Mouse (Mus musculus) hindbrain, embryonic 15.5 days (tissue): Measurements from ENCODE around the gene Trim80. TPM values are rescaled to one million over a fixed set of nuclear protein-coding genes. Genes with fewer than 3 reads are reported as not detected.
"Not testable (repeated sequence)": the region's sequence is repeated elsewhere in the genome, so short reads cannot be mapped to it uniquely, and the experiment has no call there.

Experiments
- ATAC-seq: fragments of 200-750 bp; cut with Nextera tagmentation; 2 replicates; pipeline ENCODE4 v1.8.0; 2017; ENCODE audit warnings: low read depth, moderate number of reproducible peaks, moderate TSS enrichment; ENCODE audit not compliant: low FRiP score
- H3K27ac ChIP-seq: fragments of 300-500 bp; sonication (generic); replicated peaks from 2 replicates; pipeline ENCODE4 v1.5.1; 2015; ENCODE audit warnings: mild to moderate bottlenecking, inconsistent platforms
- H3K27me3 ChIP-seq: fragments of 300-500 bp; sonication (generic); 2 replicates; pipeline ENCODE4 v1.6.1; 2015; ENCODE audit warnings: control low read depth, inconsistent platforms
- H3K36me3 ChIP-seq: fragments of 300-500 bp; sonication (generic); 2 replicates; pipeline ENCODE4 v1.6.1; 2015; ENCODE audit warnings: control low read depth, inconsistent platforms
- H3K4me1 ChIP-seq: fragments of 300-500 bp; sonication (generic); replicated peaks from 2 replicates; pipeline ENCODE4 v1.6.1; 2015; ENCODE audit warnings: control low read depth, inconsistent platforms
- H3K4me2 ChIP-seq: fragments of 300-500 bp; sonication (generic); 2 replicates; pipeline ENCODE4 v1.6.1; 2015; ENCODE audit warnings: moderate library complexity, mild to moderate bottlenecking, inconsistent platforms
- H3K4me3 ChIP-seq: fragments of 300-500 bp; sonication (generic); 2 replicates; pipeline ENCODE4 v1.5.1; 2015; ENCODE audit warnings: mild to moderate bottlenecking, inconsistent platforms
- H3K9ac ChIP-seq: fragments of 300-500 bp; sonication (generic); 2 replicates; pipeline ENCODE4 v1.6.1; 2015; ENCODE audit warnings: inconsistent platforms
- H3K9me3 ChIP-seq: fragments of 300-500 bp; sonication (generic); 2 replicates; pipeline ENCODE4 v1.6.1; 2016; ENCODE audit warnings: control low read depth, inconsistent platforms
- WGBS: fragments of 180-500 bp; shearing (Covaris S2); methylation state at CpG from one replicate; pipeline ENCODE4 v1.1.7; 2015; 5-methylcytosine and 5-hydroxymethylcytosine counted together
- microRNA-seq: library from miRNA; unstranded; fragments of <30 nt; microRNA quantifications from one replicate; pipeline ENCODE4, GENCODE M21; 2016
- polyA plus RNA-seq: library from polyadenylated mRNA; unstranded; fragments of >200 nt; fragmentation: Nextera tagmentation; extraction: Ambion mirVana; gene quantifications from 2 replicates; pipeline ENCODE4 v1.2.1, GENCODE M21; 2015

Trim80 gene
- polyA plus RNA-seq, 1 experiment from 2014 or later = not detected

GRCm38 (mm10) chr11:115490441-115491355, 50.4 kb downstream of the Trim80 start:
- peak overlapping the region; percentile 71 for H3K4me3 ChIP-seq
- H3K9me3 ChIP-seq = no peaks in the 10 kb centered on the region
- H3K36me3 ChIP-seq = peaks cover 14% of the 10 kb centered on the region
- WGBS = 22% methylated on average over 25 of the region's 25 CpGs
- H3K27me3 ChIP-seq = no peaks in the 10 kb centered on the region
- peak overlapping the region; percentile 88 for H3K4me2 ChIP-seq
- peaks cover 22% of the 10 kb centered on the region for H3K4me1 ChIP-seq
- H3K9ac ChIP-seq = peak overlapping the region; percentile 76
- ATAC-seq = peak; percentile 62
- peak overlapping the region; percentile 91 for H3K27ac ChIP-seq

DNA sequence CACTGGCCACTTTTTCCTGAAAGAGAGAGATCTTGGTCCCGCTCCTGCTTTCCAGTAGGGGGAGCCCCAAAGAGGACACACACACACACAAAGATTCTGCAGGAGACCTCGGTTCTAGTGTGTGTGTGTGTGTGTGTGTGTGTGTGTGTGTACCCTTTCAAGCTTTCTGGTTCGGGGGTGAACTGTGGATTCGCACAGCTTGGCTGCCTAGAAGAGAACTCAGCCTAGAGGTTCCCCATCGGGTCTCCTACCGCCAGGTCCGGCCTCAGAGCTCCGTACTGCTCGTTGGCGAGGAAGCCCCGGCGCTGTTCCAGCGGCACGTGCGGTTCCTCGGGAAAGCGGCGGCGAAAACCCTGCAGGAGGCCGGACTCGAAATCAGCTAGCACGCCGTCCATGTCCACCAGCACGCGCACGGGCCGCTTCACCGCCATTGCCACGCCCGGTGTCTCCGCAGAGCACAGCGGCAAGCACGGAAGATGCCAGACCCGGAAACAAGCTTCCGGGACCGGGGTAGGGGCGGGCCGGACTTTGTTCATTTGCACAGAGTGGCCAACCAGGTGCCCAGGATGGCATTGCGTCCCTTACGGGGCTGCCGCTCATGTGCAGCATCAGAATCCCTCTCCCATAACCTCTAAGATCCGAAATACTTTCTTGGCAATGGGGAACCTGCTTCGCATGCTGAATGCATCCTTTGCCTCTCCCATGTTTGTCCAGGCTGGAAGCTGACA, 51.2 kb downstream of the Trim80 start, which contains the start of gene Nt5c:
Gene Nt5c (minus strand): TSS at position 507 of the 728 bp plus-strand sequence.
- Histone ChIP-seq H3K4me3 (peak within 1 kb of the TSS; percentile 71), H3K9ac (peak within 1 kb of the TSS; percentile 76), H3K4me2 (peak within 1 kb of the TSS; percentile 88), H3K27ac (peak within 1 kb of the TSS; percentile 91), H3K9me3 (no peaks in the 10 kb centered on the region), H3K27me3 (no peaks in the 10 kb centered on the region), H3K4me1 (peaks cover 22% of the 10 kb centered on the region), H3K36me3 (peaks cover 14% of the 10 kb centered on the region)
- WGBS = under 1% methylated on average over 43 of the region's 43 CpGs
- ATAC-seq = peak; percentile 91

DNA sequence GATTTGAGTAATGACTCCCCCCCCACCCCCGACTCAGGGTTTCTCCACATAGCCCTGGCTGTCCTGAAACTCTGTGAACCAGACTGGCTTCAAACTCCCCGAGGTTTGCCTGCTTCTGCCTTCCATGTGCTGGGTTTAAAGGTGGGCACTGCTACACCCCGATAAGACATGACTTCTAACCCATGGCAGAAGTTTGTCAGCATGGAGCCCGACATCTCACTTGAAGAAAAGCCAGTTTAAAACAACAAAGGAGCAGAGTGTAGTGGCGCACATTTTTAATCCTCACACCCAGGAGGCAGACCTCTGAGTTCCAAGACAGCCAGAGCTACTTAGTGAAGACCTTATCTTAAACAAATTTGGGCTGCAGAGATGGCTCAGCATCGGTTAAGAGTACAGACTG, 52.0 kb downstream of the Trim80 start:
- H3K36me3 ChIP-seq = peaks cover 20% of the 10 kb centered on the region
- H3K9ac ChIP-seq = peak overlapping the region; percentile 76
- no peaks in the 10 kb centered on the region for H3K27me3 ChIP-seq
- H3K9me3 ChIP-seq = no peaks in the 10 kb centered on the region
- ATAC-seq = no peak
- peaks cover 22% of the 10 kb centered on the region for H3K4me1 ChIP-seq
- WGBS = 35% methylated on average over 6 of the region's 6 CpGs
- H3K27ac ChIP-seq = 0 out of 2 replicates have a peak overlapping the region, but pooled peaks have one; percentile 91
- H3K4me2 ChIP-seq = peak overlapping the region; percentile 88
- peak overlapping the region; percentile 71 for H3K4me3 ChIP-seq

- ATAC-seq, H3K4me3 ChIP-seq, H3K4me2 ChIP-seq, H3K9ac ChIP-seq, H3K27ac ChIP-seq, H3K4me1 ChIP-seq, H3K9me3 ChIP-seq, H3K27me3 ChIP-seq: not testable (repeated sequence)
- 91% methylated on average over 9 of the region's 9 CpGs for WGBS
- peaks cover 44% of the 10 kb centered on the region for H3K36me3 ChIP-seq
These were observed 56.2 kb downstream of the Trim80 start for GRCm38 (mm10) chr11:115496559-115496958.

Small RNA genes lying within 50 kb of the gene (microRNA-seq; reads per million reads assigned to microRNA genes)
- not detected for gene Mir3968

Other genes starting within 250 kb of the Trim80 start
- 0.64 and 0.73 TPM in 2 replicates for gene Grin2c, start 173.3 kb upstream of the Trim80 start, polyA plus RNA-seq
- 21.3 and 21.6 TPM in 2 replicates for gene Fdxr, start 163.5 kb upstream of the Trim80 start, polyA plus RNA-seq
- gene Fads6, start 142.9 kb upstream of the Trim80 start, polyA plus RNA-seq = 1.3 and 1.5 TPM in 2 replicates
- gene Otop2, start 133.4 kb upstream of the Trim80 start, polyA plus RNA-seq = 0.07 and 0.34 TPM in 2 replicates
- gene Ush1g, start 118.5 kb upstream of the Trim80 start, polyA plus RNA-seq = 0.06 and 0.38 TPM in 2 replicates
- 2.2 and 2.3 TPM in 2 replicates for gene Otop3, start 105.8 kb upstream of the Trim80 start, polyA plus RNA-seq
- gene Hid1, start 72.8 kb upstream of the Trim80 start, polyA plus RNA-seq = 57.2 and 62.4 TPM in 2 replicates
- 25.0 and 27.0 TPM in 2 replicates for gene Cdr2l, start 58.6 kb upstream of the Trim80 start, polyA plus RNA-seq
- gene Mrpl58, start 36.8 kb upstream of the Trim80 start, polyA plus RNA-seq = 180 and 190 TPM in 2 replicates
- gene Atp5h, start 20.6 kb upstream of the Trim80 start, polyA plus RNA-seq = 877 and 940 TPM in 2 replicates
- gene Kctd2, start 20.4 kb upstream of the Trim80 start, polyA plus RNA-seq = 23.6 and 26.2 TPM in 2 replicates
- gene Slc16a5, start 21.9 kb downstream of the Trim80 start, polyA plus RNA-seq = 0.17 and 0.24 TPM in 2 replicates
- gene Armc7, start 35.1 kb downstream of the Trim80 start, polyA plus RNA-seq = 16.3 and 18.2 TPM in 2 replicates
- gene Nt5c, start 51.3 kb downstream of the Trim80 start, polyA plus RNA-seq = 88.4 and 101 TPM in 2 replicates
- 1,345 and 1,399 TPM in 2 replicates for gene Jpt1, start 73.8 kb downstream of the Trim80 start, polyA plus RNA-seq
- gene Sumo2, start 95.7 kb downstream of the Trim80 start, polyA plus RNA-seq = 917 and 959 TPM in 2 replicates
- gene Nup85, start 123.9 kb downstream of the Trim80 start, polyA plus RNA-seq = 95.4 and 108 TPM in 2 replicates
- gene Mrps7, start 163.4 kb downstream of the Trim80 start, polyA plus RNA-seq = 73.6 and 79.8 TPM in 2 replicates
- gene Gga3, start 163.5 kb downstream of the Trim80 start, polyA plus RNA-seq = 35.8 and 38.1 TPM in 2 replicates
- 12.2 and 13.9 TPM in 2 replicates for gene Mif4gd, start 172.4 kb downstream of the Trim80 start, polyA plus RNA-seq
- gene Slc25a19, start 187.8 kb downstream of the Trim80 start, polyA plus RNA-seq = 43.6 and 47.1 TPM in 2 replicates